Mouse (Mus musculus) lung, postnatal 0 days (tissue): ENCODE data around the gene Nckap5.

ENCODE experiments used
- CTCF ChIP-seq: IDR thresholded peaks from 2 replicates; pipeline ENCODE4 v1.5.1; 2016; ENCODE audit warnings: antibody characterized with exemption, mild to moderate bottlenecking
- EP300 ChIP-seq: IDR thresholded peaks from 2 replicates; pipeline ENCODE4 v1.6.1; 2016; ENCODE audit warnings: antibody characterized with exemption, mild to moderate bottlenecking, control low read depth

GRCm38 (mm10) chr1:126560931-126561330 lies 269.7 kb downstream of the Nckap5 start:
- TF ChIP-seq CTCF (no peak), EP300 (no peak)
